Mouse (Mus musculus) CH12F3 (cell line): ENCODE measurements around the gene Trappc1.

Experiments used
- in situ Hi-C: fragments of 300-500 bp; cut with MboI; formaldehyde crosslinking; loops from 2 replicates; pipeline ENCODE4 v1.14.3; 2020; ENCODE audit warnings: low sequenced_read_pairs

Gene Trappc1

GRCm38 (mm10) chr11:69328517-69328916 lies 4.7 kb downstream of the Trappc1 start:
- in situ Hi-C loops = no loop called here

- in situ Hi-C loops = no loop called here
Observed at GRCm38 (mm10) chr11:69331152-69331551, 7.4 kb downstream of the Trappc1 start.

DNA sequence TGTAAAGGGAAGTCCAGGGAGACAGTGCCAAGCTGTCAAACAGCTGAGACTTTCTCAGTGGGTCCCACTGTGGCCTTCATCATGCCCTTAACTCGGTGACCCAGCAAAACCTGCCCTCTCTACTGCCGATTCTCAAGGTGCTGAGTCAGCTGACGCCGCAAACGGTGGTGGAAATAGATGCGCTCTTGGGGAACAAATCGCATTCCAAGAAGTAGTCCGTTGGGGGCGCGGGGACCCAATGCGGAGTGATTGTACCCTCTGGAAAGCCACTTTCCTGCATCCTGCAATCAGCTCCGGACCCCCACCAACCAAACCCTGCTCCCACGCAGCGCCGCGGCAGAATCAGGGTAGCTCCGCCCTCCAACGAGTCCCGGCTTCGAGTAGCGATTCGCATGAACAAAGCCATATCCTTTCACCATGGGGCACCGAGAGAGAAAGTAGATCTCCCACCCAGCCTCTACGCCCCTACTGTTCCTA lies 8.2 kb downstream of the Trappc1 start:
- in situ Hi-C loops = no loop called here

- in situ Hi-C loops = no loop called here
Observed at GRCm38 (mm10) chr11:69332713-69333253, 9.0 kb downstream of the Trappc1 start.

DNA sequence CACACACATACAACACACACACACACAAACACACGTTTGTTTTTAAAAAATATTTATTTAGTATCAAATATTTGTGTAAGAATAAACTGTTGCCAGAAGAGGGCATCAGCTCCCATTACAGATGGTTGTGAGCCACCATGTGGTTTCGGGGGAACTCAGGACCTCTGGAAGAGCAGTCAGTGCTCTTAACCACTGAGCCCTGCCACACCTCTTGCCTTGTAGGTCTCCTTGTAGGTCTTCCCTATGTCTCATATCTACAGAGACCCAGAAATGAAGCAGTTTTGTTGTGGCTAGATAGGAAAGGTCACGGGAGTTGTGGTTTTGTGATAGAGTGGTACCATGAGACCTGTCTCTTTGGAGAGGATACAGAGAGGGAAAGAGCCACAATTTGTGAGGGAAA lies 10.1 kb downstream of the Trappc1 start:
- in situ Hi-C loops = no loop called here

- in situ Hi-C loops = no loop called here
Observed at GRCm38 (mm10) chr11:69334796-69335195, 11.0 kb downstream of the Trappc1 start.

DNA sequence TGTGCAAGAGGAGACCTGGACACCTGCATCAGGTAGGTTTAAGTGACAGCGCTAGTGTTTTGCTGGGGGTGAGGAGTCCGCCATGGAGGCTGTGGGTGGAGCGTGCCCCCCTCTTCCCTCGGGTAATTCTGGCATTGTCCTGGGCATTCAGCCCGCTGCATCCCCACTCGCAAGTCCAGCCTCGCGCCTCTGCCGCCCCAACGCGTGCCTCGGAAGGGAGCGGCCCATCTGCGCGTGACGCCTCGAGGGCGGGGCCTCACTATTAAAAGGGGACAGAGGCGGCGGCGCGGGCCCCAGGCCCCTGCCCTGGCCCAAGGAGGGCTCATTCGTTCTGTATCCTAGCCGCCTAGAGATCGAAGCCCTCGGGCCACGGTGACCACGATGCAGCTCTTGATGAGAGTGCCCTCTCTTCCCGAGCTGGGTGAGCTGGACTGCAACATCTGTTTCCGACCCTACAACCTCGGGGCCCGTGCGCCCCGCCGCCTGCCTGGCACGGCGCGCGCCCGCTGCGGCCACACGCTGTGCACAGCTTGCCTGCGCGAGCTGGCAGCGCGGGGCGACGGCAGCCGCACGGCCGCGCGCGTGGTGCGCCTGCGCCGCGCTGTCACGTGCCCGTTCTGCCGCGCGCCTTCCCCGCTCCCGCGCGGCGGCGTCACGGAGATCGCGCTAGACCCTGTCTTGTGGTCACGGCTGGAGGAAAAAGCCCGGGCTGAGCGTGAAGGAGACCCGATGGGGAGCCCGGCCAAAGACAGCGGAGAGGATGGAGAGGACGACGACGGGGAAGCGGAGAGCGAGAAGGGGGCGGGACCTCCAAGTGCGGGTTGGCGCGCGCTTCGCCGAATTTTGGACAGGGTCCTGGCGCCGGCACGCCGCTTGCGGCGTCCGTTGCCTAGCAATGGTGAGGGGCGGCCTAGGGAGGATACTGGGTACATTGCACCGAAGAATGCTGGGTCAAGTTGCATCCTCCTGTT lies 16.7 kb downstream of the Trappc1 start, which contains the start of gene Rnf227:
Gene Rnf227 (plus strand): TSS at position 301 of the 971 bp plus-strand sequence.
- in situ Hi-C loops = no loop called here

GRCm38 (mm10) chr11:69346441-69346840 lies 22.7 kb downstream of the Trappc1 start:
- in situ Hi-C loops = no loop called here

DNA sequence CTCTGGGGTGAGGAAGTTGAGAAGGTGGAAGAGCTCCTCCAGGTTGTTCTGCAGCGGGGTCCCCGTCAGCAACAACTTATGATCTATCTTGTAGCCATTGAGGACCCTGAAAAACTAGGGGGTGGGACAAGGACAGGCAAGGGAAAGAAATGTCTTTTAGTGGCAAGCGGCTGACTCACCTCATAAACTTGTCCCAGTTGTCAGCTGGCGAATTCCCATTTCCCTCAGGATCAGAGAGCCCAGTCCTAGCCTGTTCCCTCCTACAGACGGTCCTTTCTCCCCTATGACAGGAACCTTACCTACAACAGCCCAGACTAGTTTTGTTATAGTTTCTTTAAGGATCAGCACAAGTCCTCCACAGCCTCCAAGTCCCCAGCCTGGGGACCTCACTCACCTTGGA lies 32.8 kb downstream of the Trappc1 start:
- in situ Hi-C loops = no loop called here

DNA sequence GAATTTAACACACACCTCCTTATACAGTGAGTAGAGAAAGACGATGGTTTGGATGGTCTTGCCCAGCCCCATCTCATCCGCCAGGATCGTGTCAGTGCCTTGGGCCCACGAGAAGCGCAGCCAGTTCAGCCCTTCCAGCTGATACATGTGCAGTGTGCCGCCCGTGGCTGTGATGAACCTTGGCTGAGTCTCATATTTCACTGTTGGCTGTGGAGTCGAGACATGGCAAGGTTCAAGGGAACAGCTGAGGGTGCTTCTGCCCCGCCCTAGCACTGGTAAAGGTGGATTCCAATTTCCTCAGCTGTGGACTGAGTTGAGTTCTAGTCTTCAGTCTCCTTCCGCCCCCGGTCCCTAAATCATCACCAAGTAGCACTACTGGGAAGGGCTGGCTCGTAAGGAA lies 33.9 kb downstream of the Trappc1 start:
- in situ Hi-C loops = no loop called here

- in situ Hi-C loops = no loop called here
Observed at GRCm38 (mm10) chr11:69362021-69362420, 38.2 kb downstream of the Trappc1 start.

- in situ Hi-C loops = no loop called here
Observed at GRCm38 (mm10) chr11:69362479-69362878, 38.7 kb downstream of the Trappc1 start.

- in situ Hi-C loops = no loop called here
Observed at GRCm38 (mm10) chr11:69364376-69364775, 40.6 kb downstream of the Trappc1 start.

GRCm38 (mm10) chr11:69364910-69365309 lies 41.1 kb downstream of the Trappc1 start:
- in situ Hi-C loops = no loop called here

- in situ Hi-C loops = no loop called here
Observed at GRCm38 (mm10) chr11:69365722-69366121, 41.9 kb downstream of the Trappc1 start.

DNA sequence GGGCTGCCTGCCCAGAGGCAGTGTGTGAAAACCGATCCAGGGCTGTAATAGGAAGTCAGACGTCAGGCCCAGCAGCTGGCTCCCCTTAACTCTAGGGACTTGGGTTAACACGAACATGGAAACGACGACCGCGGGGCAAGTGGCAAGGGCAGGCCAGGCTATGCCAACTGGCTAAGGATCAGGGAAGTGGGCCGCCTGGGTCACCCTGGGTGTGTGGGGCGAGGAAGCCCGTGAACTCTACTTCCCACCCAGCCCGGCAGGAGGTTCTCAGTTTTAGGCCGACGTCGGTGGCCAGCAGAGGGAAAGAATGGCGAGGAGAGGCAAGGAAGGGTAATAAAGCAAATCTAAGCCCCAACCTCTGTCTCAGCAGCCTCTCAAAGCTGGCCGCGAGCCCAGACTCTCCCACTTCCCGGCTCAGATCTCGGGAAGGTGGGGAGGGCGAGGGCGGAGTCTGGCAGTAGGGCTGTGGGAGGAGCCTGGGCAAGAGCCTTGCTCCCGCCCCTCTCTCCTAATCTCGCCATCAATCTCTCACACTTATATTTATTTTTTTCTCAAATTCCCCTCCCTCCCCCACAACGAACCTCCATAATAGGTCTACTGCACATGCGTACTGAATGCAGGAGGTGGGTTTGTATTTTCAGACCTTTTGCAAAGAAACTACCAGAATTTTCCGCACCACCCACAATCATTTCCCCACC lies 42.5 kb downstream of the Trappc1 start:
- in situ Hi-C loops = no loop called here

- in situ Hi-C loops = no loop called here
Observed at GRCm38 (mm10) chr11:69366855-69367615, 43.3 kb downstream of the Trappc1 start.

DNA sequence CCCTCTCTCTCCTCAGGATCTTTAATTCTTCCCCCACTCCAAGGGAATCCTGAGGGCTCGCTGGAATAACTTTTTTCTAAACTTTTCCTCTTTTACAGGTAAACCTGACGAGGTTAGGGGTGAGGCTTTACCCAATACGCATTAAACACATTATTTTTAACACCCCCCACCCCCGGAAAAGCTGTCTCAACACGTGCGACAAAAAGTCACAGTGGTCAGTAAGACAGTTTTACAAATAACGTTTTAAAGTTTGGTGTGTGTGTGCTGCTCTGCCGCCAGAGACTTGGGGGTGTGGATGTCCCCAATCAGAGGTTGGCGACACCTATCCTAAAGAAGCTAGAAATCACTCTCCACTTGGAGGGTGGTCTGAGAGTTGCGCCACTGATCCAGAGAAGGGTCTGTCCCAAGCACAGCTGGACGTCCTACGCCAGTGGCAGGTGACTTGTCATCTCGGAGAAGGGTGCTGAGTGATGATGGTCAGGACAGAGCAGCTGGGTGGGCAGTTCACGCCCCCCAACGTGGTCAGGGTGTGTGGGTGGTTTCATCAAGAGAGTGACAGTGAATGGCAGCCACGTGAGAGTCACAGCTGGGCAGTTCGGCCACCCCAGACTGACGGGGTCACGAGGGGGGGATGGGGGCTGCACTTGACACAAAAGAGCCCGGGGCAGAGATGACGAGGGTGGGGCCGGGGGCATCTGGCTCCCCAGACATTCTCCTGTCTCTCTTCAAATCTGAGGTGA lies 44.0 kb downstream of the Trappc1 start:
- in situ Hi-C loops = no loop called here

GRCm38 (mm10) chr11:69368356-69369214 lies 44.8 kb downstream of the Trappc1 start:
- in situ Hi-C loops = no loop called here
